Mouse (Mus musculus) gastrocnemius, postnatal 25 days (tissue): ENCODE measurements around the gene Hist1h1t. TPM values are rescaled to one million over a fixed set of nuclear protein-coding genes. Genes with fewer than 3 reads are reported as not detected.
"Not testable (repeated sequence)": the region's sequence is repeated elsewhere in the genome, so short reads cannot be mapped to it uniquely, and the experiment has no call there.

Experiments
- DNase-seq: peaks from one replicate; pipeline ENCODE4 v3.0.0; 2022
- total RNA-seq, 2 experiments: library from RNA; stranded (reverse); gene quantifications; 1 replicate in 1 of 2; 2 replicates in 1 of 2; pipeline ENCODE4 v1.2.3; 2021

Gene Hist1h1t
- total RNA-seq, 2 experiments from 2014 or later: not detected

DNA sequence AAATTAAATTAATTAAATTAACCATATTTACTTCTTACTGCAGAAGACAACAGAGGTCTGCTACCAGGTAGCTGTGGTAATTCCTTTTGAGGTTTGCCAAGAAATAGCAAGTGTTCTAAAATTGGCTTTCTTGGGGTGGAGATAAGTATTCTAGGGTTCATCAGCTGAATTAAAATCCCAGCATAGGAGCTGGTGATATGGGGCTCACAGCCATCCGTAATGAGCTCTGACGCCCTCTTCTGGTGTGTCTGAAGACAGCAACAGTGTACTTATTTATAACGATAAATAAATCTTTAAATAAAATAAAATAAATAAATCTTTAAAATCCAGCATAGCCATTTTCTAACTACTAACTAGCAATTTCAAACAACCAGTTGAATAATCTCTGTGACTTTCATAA lies 4.2 kb downstream of the Hist1h1t start:
- no peak for DNase-seq

DNA sequence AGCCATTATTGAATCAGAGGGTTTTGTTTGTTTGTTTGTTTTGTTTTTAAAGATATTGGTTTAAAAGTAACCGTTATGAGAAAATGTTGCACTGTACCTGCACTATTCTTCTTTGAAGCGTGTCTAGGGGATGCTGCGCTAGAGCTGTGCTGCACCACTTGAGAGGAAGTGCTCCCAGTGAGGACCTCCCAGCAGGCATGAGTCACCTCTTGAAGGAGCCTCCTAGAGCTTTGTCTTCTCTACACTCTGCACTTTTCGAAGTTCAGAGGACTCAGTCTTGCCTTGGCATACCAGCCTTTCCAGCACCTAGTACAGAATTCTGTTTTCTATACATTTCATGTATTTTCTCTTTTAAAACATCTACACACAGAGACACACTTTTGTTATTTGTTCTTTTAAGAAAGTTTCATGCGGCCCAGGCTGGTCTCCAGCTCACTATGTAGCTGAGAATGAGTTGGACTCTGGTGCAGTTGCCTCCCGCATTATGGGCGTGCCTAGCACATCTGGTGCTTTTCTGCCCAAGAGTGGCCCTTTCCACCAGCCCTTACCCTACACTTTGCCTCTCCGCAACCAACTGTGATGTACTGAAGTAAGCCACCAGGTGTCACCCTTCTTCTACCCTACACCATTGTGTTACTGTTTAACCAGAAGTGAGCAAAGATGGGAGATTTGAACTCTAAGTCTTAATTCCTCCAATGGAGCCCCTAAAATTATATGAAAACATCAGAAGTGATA lies 5.3 kb downstream of the Hist1h1t start:
- peak; percentile 46 for DNase-seq

DNA sequence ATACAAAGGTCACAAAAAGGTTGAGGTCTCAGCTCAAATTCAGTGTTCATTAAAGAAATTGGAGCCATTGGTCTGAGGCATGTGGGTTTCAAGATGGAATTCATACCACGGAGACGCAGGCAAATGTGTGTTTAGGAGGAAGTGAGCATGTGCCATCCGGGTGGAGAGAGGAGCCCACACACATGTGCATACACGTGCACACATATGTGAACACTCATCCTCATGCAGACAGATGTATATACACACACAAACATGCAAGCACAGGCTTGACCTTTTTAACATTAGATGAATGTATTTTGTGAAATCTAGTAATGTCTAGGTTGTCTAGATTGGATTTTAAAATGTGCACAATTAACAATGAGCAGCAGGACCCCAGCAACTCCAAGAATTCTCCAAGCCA lies 6.6 kb downstream of the Hist1h1t start:
- DNase-seq: no peak

DNA sequence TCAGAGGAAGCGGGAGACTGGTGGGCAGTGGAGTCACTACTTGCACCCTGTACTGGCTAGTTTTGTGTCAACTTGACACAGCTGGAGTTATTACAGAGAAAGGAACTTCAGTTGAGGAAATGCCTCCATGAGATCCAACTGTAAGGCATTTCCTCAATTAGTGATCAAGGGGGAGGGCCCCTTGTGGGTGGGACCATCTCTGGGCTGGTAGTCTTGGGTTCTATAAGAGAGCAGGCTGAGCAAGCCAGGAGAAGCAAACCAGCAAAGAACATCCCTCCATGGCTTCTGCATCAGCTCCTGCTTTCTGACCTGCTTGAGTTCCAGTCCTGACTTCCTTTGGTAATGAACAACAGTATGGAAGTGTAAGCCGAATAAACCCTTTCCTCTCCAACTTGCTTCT lies 7.2 kb downstream of the Hist1h1t start:
- DNase-seq: not testable (repeated sequence)

DNA sequence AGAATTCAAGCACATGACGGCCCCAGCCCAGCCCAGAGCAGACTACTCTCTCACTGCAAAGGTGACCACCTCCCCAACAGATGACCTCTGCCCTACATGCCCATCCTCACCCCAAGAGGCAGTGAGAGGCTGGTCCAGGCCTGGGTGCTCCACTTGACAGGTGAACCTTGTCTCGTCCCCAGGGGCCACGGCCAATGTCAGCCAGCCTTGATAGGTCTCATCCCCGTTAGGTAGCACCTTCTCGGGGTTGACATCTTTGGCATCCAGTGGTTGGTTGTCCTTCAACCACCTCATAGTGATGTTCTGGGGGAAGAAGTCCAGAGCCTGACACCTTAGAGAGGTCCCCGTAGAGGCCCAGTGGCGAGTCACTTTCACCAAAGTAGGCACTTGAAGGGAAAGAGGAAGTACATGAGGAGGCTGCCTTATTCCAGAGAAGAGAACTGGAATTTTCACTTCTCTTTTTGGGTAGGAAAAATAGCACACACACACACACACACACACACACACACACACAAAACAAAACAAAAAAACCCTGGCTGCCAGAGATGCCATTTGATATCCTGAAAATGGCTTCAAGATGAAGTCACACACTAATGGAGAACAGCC lies 10.2 kb downstream of the Hist1h1t start:
- DNase-seq: no peak

DNA sequence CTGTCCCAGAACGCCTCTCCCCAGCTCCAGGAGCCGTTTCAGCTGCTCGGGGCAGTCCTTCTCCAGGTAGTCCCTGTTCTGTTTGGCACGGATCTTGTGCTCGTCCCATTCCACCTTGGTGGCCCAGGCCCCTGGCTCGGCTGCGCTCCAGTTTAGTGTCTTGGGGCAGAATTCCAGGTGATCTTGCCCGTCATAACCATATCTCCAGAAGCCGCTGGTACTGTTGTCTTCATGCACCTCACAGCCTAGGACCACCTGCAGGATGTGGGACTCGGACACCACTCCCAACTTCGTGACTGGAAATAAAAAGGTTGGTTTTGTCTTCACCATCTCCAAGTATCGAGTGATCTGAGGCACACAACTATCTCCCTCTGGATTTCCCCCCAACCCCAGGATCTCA lies 11.2 kb downstream of the Hist1h1t start:
- no peak for DNase-seq

DNA sequence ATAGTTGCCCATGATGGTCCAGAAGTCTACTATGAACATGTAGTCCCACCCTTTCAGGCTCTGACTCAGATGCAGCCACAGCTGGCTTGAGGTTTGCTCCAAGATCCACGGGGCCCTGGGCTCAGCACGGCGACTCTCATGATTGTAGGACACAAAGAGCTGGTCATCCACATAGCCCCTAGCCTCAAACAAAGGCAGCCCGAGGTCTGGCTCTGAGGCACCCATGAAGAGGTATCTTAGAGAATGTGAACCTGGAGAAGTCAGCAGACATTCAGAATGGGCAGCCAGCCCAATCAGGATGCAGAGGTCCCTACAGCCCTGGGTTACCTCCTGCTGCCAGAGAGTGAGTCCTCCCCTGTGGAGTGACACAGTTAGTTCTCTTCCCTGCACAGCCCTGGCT lies 12.4 kb downstream of the Hist1h1t start:
- no peak for DNase-seq

- DNase-seq: no peak
Measured at GRCm38 (mm10) chr13:23708654-23709053, 13.0 kb downstream of the Hist1h1t start.

- no peak for DNase-seq
Measured at GRCm38 (mm10) chr13:23709714-23710373, 14.2 kb downstream of the Hist1h1t start.

GRCm38 (mm10) chr13:23710374-23711089 lies 14.9 kb downstream of the Hist1h1t start, which contains the start of gene Hfe:
Gene Hfe, minus strand, starts transcription at chr13:23710854.
- DNase-seq: peak; percentile 51

- DNase-seq: no peak
Measured at GRCm38 (mm10) chr13:23716261-23717042, 20.8 kb downstream of the Hist1h1t start.

- no peak for DNase-seq
Measured at GRCm38 (mm10) chr13:23717176-23717575, 21.6 kb downstream of the Hist1h1t start.

DNA sequence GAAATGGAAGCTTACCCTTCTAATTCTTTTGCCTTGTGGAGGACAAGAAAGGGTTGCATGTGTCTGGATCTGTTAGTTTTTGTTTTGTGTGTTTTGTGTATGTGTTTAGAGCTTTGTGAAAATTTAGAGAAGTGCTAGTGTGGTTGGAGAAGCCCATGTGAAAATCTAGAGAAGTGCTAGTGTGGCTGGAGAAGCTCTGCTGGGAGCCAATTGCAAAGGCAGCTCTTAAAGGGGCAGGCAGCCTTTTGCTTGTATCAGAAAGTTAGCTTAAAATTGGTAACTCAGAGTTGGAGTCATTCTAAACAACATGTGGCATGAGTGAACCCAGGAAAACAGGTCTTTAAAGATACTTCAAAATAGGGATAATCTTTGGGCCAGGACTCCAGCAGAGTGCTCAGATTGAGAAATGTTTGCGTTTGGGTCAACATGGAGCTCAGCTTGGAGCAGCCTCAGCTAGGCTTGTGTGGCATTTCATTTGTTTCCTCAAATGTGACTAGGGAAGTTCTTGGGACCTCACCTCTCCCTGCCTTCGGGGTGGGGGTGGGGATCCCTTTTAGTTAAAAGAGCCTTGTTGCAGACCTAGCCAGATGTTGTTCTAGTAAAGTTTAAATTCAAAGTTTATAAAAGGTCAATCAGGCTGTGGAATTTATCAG lies 22.1 kb downstream of the Hist1h1t start:
- DNase-seq: not testable (repeated sequence)

GRCm38 (mm10) chr13:23724239-23724638 lies 28.6 kb downstream of the Hist1h1t start:
- DNase-seq: no peak

DNA sequence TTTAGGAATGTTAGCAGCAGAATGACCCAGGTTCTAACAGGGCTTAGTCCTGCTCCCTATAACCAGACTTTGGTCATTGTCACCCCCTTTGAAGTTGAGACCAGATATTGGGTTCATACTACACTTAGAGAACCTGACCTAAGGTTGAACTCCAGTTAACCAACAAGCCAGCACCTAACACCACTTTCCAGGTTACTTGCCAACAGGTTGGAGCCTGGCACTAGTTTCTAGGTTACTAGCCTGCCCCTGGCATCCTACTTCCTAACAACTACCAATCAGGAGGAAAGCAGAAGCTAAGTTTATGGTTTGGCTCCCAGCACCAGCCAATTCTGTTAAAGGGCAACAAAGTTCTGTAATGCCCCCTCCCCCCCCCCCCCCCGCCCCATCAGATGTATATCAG lies 29.6 kb downstream of the Hist1h1t start:
- DNase-seq: no peak

- DNase-seq: no peak
Measured at GRCm38 (mm10) chr13:23728472-23729191, 33.0 kb downstream of the Hist1h1t start.

- no peak for DNase-seq
Measured at GRCm38 (mm10) chr13:23729192-23729525, 33.5 kb downstream of the Hist1h1t start.

- DNase-seq: no peak
Measured at GRCm38 (mm10) chr13:23729706-23730105, 34.1 kb downstream of the Hist1h1t start.

GRCm38 (mm10) chr13:23730479-23730878 lies 34.9 kb downstream of the Hist1h1t start:
- no peak for DNase-seq

DNA sequence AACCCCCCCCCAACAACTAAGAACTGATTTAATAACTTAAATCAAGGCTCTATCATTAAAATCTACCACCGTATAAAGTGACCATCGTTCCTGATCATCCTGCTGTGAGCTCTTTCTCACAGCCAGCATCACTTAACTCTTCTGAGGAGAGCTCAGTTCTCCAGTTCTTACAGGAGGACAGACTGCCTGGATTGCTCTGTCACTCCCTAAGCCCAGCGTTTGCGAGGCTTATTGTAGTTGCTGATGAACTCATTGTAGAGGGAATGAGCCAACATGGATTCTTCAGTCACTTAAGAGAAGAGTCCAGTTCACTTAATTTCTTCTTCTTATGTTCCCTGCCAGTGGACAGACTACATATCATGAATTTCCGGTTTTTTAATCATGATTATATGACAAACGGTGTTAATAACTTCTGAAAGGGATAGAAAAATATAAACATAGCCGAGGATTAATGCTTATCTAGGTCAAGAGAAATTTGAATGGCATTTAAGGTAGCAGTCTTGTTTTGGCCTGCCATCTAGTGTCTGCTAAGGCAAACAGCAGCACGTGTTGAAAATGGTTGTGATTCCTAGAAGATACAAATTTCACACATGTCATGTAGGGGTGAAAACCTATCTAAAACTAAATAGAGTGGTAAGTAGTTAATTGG lies 36.7 kb downstream of the Hist1h1t start:
- DNase-seq: no peak
